Mouse (Mus musculus) fibroblast of lung, adult 2 months (primary cell): ENCODE data around the gene Fam83e.

Experiments
- DNase-seq: peaks from one replicate; pipeline ENCODE4 v3.0.0-alpha.2; 2011; ENCODE audit warnings: low read depth

Fam83e gene

DNA sequence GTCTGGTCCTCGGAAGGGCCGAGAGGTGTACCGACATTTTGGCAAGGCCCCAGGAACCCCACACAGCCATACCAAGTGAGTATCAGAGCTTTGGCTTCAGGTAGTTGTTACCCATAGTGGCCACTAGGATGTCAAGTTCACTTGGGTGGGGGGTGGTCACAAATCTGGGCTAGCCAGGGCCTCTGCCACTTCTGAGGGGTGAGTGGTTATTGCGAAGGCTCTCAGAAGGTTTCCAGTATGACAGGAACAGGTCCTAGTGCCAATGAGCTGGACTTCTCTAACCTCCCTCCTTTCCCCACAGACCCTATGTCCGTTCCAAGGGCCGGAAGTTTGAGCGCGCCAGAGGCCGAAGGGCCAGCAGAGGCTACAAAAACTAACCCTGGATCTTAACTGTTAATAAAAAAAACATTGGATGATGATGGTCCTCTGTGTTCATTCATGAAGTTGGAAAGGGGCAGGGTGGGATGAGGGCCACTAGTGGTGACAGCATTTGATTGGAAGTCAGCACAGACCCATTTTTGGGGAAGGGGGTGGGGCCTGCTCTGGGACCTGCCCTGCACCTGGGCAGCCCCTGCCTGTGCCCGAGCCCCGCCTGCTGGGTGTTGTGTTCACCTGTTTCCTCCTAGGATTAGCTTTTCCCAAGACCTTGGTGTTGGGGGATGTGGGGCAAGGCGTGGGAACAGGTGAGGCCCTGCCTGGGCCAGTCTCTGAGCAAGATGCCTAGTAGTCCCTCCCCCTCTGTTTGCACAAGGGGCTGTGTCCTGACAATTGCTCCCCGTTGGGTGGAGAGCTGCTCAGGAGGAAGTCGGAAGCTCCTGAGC lies at the start of gene Fam83e:
Gene Fam83e (plus strand): TSS at position 800 of the 821 bp plus-strand sequence.
- no peak for DNase-seq

DNA sequence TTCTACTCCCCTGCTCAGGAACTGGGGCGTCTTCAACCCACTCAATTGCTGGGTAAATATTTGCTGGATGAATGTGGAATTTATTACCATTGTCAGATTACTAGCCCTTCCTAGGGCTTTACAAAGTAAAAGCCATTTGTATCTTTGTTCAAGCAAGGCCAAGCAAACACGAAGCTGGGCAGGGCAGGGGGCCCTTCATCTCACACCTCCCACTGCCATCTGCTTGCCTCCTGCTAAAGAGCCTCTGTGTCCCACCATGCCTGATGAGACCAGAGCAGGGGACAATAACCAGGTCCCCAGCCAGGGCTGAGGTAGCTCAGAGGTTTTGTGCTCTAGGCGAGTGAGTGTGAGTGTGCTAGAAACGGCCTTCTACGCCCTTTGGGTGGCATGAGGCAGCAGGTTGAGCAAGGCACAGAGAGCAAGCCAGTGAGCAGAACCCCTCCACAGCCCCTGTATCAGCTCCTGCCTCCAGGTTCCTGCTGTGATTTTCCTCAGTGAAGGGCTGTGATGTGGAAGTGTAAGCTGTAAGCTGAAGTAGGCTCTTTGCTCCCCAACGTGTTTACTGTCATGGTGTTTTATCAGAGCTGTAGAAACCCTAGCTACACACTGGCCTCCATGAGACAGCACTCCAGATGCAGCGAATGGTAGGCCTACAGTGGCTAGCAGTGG lies 43.3 kb upstream of the Fam83e start:
- DNase-seq = no peak

DNA sequence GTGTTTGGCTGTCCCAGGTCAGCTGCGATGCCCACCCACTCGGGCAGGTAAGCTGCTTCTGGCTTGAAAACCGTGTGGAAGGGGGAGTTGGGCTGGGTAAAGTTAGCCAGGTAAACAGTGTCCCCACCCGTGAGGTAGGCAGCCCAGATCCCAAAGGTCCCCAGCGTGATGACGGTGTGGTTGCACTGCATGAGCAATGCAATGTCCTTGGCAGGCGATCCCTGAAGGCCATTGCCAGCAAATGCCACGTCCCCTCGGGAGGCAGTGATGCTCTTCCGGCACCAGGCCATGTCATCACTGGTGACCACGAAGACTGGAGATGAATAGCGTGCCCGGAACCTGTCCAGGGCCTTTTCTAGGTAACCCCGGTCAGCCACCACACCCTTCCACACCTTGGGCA lies 42.5 kb upstream of the Fam83e start:
- DNase-seq = no peak

DNA sequence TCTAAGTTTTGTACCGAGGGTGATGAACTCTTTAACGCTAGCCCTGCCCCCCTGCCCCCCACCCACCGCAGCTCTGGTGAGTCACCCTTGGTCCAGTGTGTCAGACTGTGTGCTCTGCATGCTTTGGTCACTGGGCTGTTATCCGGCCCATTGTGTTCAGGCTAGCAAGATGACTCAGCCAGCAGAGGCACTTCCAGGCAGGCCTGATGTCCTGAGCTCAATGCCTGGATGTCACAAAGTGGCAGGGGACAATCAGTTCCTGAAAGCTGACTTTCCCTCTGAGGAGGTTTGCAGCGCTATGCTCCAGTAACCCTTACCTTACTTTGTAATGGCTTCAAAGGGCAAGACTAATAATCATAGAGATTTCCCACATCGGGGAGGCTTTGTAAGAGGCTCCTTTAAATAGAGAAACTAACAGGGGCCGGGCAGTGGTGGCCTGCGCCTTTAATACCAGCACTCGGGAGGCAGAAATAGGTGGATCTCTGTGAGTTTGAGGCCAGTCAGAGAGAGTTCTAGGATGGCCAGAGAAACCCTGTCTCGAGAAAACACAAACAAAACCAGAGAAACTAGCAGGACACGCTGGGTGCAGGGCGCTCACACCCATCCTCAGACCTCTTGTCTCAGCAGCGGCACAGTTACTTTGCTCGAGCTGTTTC lies 40.9 kb upstream of the Fam83e start:
- peak; percentile 57 for DNase-seq

DNA sequence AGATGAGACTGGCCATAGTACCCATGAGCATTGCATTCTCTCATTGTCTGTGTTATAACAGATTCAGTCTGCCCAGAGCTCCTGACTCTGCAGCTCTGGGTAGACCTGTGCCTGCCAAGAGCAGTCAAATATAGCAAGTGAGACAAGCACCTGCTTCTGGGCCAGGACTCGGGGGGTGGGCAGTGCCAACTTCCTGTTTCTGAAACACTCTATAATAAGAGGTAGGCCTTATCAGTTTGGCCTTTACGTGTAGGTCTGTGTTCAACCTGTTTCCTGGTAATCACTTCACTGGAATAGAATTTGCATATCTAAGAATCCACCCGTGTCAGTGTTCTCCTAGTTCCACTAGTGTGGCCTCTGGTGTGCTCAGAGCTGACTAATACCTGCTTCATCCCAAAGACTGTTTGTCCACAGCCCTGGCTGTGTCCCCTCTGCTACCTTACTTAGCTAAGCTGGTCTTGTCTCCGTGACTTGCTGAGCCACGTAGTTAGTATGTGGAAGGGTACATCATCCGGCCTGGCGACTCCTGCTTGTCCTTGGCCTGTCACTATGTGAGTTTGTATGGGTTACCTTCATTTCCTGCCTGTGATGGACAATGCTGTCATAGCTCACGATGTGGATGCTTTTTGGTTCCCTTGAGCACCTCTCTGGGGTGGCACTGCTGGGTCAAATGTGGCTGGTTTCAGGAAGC lies 39.8 kb upstream of the Fam83e start:
- DNase-seq = no peak

DNA sequence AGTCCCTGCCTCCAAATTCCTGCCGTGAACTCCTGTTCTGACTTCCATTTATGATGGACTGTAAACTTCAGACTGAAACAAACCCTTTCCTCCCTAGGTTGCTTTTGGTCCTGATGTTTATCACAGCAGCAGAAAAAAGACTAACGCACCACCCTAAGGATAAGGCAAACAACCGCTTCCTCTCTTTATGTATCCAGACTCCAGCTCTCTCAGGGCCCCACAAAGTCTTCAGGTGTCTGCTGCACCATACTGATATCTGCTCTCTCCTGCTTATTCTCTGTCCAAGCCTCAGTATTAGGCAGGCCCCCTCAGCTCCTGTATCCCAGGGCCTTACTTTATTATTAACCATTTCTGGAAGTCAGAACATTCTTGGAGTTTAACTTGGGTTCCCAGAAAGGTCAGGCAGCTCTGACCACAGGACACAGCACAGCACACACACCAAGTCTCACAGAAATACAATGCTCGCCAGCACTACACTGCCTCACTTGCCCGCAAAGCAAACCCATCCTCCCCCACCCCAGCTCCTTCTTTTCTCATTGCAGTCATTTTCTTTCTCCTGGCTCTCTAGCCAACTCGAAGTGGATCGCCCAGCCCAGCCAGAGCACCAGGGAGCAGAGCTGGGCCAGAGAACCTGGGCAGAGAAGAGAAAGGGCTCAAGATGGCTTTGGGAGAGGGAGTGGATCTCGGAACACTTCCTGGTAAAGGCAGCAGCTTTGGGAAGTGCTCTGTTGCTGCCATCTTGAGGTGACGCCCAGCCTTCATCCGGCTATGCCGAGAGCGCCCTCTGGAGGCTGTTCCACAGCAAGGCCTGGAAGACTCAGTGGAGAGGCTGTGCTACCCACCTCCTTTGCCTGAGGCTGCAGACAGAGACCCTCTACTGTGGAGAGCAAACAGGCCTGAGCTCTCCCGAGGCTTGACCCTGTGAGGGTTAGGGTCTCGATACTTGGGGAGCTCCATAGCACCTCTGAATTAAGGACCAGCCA lies 38.6 kb upstream of the Fam83e start:
- DNase-seq = no peak

DNA sequence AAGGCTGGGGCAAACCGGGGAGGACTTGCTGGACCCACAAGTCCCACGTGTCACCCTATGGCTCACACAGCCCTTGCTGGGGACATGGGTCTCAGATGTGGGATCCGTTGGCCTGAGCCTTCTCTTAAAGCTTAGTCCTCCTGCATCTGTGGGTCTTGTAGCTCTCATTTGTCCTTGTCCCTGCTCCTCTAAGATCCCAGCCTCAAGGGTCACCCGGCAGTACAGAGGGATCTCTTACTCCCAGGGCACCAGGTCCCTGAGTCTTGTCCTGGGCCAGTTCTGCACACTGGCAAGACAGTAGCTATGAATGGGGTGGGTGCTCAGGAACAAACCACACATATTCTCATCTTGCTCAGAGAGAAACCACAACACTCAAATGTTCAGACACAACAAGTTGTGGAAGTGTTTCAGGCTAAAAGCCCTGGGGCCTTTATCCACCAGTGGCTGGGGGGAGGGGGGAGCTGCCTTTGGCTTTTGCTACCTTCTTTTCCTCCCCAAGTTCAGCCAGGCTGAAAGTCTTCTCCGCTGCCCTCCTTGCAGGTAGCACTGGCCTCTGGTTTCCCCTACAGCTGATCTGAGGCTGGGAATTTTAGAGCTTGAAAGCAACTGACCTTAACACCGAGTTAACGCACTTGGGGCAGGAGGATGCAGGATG lies 37.5 kb upstream of the Fam83e start, which contains the start of gene Ntn5:
Gene Ntn5 (plus strand): TSS at position 627 of the 655 bp plus-strand sequence.
- no peak for DNase-seq

DNA sequence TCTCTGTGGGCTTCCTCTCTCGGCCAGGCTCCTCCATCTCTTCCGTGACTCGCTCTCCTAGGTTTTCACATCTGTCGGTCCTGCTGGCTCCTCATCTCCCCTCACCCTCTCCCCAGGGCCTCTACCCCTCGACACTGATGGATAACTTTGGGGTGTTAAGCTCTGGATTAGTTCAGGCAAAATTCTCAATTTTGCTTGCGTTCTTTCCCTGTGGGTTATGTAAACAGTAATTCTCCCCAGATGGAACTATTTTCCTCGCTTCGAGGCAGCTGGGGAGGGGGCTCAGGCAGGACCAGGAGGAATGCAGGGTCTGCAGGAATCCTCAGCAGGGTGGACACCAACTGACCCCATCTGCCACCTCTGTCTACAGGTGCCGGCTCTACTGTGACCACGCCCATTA lies 35.2 kb upstream of the Fam83e start:
- no peak for DNase-seq

DNA sequence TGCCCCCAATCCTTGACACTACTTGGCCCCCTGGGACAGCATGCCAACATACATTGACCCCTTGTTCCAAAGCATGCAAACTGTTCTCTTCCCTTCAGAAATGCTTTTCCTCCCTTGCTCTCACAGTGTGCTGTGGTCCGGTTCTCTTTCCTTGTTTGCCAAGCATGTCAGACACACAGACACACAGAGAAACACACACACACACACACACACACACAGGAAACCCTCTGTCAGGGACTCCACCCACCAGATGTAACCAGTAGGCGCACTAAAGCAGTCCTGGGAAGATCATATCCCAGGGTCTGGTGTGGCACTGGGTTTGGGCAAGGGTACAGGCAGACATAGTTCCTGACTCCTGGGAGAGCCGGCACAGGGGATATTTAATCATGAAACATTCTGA lies 34.2 kb upstream of the Fam83e start:
- DNase-seq = no peak

DNA sequence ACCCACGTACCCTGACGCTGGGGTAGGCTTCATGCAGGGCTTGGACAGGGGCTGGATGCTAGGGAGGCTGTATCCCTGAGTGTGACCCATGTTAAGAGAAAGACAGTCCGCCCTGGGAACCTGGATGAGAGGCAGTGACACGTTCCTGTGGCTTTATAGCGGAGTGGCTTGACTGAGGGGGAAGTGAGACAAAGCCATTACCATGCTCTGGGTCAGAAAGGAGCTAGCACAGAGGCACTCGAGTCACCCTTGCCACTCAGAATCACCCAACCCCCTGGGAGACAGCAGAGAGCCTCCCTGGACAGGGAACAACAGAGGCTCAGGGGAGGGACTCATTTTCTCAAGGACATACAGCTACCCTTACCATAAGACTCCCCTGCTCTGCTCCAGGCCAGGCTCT lies 31.9 kb upstream of the Fam83e start:
- DNase-seq = no peak

DNA sequence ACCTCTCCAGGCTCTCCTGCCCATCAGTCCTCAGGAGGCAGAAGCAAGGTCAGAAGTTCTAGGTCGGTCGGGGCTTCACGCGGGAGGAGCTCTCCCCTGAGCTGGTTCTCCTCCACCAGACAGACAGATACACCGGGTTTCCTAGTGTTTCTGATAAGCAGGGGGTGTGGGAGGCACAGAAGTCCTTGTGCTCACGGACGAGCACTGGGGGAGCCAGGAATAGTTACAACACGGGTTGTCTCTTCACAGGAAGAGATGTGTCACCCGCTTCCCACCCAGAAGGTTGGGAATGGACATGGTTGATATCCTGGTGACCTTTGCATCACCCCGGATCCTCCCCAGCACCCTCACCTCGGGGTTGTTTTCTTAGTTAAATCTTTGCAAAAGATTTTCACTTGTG lies 31.2 kb upstream of the Fam83e start:
- no peak for DNase-seq

DNA sequence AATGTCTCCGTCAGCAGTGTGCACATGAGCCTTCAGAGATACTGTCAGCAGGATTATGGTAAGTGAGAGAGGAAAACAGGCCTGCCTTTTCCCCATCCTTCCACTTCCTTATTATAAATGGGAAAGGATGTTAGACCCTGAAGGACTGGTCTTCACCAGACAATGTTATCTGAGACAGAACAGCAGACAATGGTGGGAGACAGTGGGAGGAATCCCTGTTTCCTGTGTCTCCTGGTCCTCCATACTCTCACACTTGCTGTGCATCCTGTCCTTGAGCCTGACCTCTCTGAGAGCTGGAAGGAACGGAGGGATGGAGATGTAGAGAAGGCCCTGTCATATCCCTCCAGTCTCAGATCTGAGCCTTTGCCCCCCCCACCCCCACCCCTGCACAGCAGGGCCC lies 28.6 kb upstream of the Fam83e start:
- DNase-seq = no peak

DNA sequence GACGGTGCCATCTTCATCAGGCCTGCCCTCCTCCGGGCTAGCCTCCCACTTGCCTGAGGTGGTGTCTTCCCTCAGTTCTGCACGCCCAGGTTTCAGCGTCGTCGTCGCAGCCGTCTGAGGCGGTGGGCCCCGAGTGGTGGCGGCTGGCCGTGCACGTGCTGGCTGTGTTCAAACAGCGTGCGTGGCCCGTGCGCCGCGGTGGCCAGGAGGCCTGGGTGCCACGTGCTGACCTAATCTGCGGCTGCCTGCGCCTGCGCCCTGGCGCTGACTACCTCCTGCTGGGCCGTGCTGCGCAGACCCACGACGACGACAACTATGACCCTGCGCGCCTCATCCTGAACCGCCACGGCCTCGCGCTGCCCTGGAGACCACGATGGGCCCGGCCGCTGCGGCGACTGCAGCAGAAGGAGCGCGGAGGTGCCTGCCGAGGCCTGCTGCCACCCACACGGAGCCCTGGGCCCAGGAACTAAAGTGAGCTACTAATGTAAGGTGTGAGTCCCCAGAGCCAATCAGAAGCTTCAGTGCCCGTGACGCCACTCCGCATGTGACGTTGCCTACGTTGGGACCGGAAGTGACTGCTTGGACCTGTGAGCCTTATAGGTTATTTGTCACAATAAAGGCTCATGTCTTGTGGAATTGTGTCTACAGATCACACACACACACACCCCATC lies 27.0 kb upstream of the Fam83e start, which contains the start of gene Sec1:
Gene Sec1 (minus strand): TSS at position 482 of the 671 bp plus-strand sequence.
- DNase-seq = no peak

DNA sequence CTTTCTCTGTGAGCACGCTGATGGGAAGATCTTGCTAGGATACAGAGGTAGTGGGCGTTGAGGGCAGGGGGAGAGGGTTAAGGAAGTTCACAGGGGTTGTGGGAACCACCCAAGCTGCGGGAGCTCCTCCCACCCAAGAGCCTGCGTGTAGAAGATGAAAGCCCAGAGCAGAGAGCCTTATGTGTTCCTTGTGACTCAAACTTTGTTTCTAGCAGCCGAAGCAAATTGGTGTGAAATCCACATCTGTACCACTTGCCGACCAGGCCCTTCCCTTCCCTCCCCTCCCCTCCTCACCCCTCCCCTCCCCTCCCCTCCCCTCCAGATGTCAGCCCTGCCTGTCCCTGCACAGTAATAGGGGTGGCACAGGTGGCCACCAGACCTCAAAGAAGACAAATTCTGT lies 25.9 kb upstream of the Fam83e start:
- no peak for DNase-seq

DNA sequence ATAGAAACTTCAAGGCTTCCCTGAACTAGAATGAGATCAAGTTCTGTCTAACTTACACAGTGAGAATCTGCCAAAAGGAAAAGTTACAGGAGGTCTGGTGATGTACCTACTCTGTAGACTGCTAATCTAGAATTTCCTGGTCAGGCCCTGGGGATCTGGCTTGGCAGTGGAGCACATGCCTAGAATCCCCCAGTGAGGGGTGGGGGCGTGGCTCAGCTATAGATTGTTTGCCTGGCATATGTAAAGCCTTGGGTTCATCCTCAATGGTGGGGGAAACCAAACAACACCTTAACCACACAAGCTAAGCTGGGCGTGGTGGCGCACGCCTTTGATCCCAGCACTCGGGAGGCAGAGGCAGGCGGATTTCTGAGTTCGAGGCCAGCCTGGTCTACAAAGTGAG lies 23.1 kb upstream of the Fam83e start:
- no peak for DNase-seq

DNA sequence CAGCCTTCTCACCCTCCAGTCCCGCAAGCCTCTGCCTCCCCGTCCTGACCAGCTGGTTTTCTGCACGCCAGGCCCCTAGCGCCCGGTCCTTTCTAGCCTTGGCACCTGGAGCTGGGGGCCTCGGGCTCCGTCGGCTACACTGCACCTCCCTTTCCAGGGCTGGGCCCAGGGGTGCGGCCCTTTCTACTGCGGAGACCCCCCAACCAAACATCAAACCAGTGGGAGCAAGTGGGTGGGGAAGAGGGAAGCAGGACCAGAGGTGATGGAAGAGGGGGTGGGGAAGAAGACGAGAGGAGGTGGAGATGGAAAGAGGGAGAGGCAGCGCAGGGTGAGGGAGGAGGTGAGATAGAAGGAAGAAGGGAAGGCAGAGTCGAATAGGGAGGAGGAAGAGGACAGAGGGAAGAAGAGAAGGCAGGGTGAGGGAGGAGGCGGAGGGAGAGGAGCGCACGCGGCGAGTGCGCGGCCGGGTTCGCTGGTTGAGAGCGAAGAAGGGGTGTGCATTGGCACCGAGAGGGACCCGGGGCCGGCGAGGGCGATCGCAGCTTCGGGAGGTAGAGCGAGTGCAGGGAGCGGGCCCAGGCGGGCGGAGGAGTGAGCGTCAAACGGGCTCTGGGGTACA lies 21.4 kb upstream of the Fam83e start, which contains the start of gene Car11:
Gene Car11 (plus strand): TSS at position 321 of the 619 bp plus-strand sequence.
- DNase-seq = no peak

DNA sequence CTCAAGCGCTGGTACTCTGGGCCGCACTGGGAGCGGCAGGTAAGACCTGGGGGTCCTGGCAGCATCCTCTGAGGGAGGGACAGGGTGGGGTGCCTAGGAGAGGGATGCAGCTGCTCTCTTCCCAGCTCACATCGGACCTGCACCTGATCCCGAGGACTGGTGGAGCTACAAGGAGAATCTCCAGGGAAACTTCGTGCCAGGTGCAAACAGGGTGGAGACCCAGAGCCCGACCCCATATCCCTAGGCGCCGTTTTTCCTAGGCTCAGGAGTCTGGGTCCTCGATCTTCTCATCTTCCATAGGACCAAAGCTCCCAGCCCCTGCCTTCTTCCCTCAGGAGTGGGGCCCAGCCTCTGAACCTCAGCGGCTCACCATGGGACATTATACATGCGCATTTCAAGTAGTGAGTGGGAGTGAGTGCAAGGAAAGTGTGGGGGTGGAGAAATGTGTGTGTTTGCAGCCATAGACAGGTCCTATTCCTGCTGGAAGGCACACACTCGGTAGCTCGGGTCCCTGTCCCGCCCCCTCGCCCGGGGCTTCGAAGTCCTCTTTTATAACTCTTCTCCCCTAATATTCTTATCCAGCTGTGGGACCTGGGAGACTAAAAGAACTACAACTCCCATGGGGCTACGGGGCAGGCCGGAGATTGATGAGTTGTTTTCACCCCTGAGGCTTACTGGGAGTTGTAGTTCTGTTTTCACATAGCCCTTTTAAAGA lies 20.6 kb upstream of the Fam83e start:
- DNase-seq = no peak

DNA sequence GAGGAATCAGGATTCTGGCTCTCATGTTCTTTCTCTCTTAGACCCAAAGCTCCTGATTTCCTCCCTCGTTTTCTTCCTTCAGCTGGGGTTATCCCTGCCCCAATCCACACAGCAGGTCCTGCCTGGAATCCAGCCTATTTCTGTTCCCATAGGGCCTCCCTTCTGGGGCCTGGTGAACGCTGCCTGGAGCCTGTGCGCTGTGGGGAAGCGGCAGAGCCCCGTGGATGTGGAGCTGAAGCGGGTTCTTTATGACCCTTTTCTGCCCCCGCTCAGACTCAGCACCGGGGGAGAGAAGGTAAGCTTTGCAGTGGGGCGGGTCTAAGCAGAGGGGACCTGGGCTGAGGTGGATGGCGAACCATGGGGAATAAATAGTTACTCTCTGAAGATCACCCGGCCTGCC lies 19.9 kb upstream of the Fam83e start:
- no peak for DNase-seq

DNA sequence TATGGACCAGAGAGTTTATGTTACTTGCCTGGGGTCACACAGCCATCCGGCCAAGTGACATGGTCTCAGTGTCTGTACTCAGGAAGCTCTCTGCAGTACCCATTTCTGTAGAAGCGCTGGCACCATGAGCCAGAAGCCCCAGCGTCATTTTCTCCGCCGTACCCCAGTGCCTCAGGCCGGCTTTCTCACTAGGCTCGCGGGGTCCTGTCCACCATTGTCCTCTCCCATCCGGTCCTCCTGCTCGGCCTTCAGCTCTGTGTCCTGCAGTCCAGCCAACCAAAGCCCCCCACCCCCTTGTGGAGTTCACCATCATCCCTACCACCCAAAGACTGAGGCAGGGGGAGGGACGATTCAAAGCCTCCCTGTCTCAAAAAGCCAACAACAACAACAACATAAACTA lies 19.4 kb upstream of the Fam83e start:
- DNase-seq = no peak
